Mouse (Mus musculus): ENCODE results near the gene Ang.

GRCm38 (mm10) chr14:51106449-51106967 lies 15.6 kb downstream of the Ang start:
- TF ChIP-seq CTCF (IDR thresholded peaks at IDR 0.05; ENCODE audit: insufficient read depth, low read length) (no peak), POLR2A (IDR thresholded peaks at IDR 0.05; ENCODE audit: borderline replicate concordance, extremely low read depth, low read depth, low read length) (no peak)
